Mouse (Mus musculus) spleen, adult 2 months (tissue): ENCODE results near the gene Rpl31.

ENCODE experiments used
- CTCF ChIP-seq: fragments of 200-500 bp; IDR thresholded peaks from 2 replicates; pipeline ENCODE4 v1.5.1; 2011; ENCODE audit warnings: mild to moderate bottlenecking, inconsistent platforms; ENCODE audit not compliant: insufficient read depth, insufficient read length, insufficient replicate concordance; ENCODE audit errors: extremely low read depth
- POLR2A ChIP-seq: fragments of 200-500 bp; IDR thresholded peaks from 2 replicates; pipeline ENCODE4 v1.6.1; 2011; ENCODE audit warnings: low read depth, low read length, inconsistent platforms

GRCm38 (mm10) chr1:39381017-39381416 is 13.4 kb downstream of the Rpl31 start:
- TF ChIP-seq POLR2A (no peak), CTCF (no peak)
